ENCODE assay signal across 9 mouse cellular contexts in the genomic region with DNA sequence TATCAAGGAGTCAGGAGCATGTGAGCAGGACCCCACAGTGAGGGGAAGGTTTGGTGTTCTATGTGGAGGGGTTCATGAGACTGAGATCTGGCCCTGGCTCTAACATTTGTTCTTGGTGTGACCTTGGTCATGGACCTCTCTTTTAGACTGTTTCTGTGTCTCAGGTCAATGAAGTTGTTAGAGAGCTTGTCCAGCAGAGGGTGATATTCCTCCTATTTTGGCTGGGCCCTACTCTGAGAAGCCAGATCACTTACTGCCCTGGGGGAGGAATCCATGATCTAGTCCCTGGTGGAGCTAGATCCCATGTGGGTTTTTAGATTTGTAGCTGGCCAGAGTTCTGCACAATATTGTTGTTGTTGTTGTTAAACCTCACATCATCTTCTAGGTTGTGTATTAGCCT. TPM values are rescaled to one million over a fixed set of nuclear protein-coding genes. Genes with fewer than 3 reads are reported as not detected.
A peak's percentile ranks its signal among the peaks of the same experiment; 100 is the strongest.
DNase-seq lines count a peak whose midpoint lies in the region; ATAC-seq and TF ChIP-seq lines count a peak whose summit lies in the region.
"Had no signal": no experiment of that assay in that cellular context is flagged by ENCODE, and none has a peak within 500 bp of the region (broad histone marks: within the 10 kb centered on the region; RNA-seq: fewer than 3 reads in every experiment).

No protein-coding gene starts in this region.

- peaks cover 10% of the 10 kb centered on the region for H3K4me1 ChIP-seq in intestine, embryonic 16.5 days (ENCODE audit: control insufficient read depth, insufficient read depth, low read length)
- H3K4me1 ChIP-seq in lung, adult 2 months (ENCODE audit: control insufficient read depth, insufficient read depth, low read length): no peaks in the 10 kb centered on the region; the same call in 1 of the 2 replicates

- H3K4me2 ChIP-seq in intestine, embryonic 16.5 days (ENCODE audit: low read depth, low read length): no peak overlapping the region

- no peaks in the 10 kb centered on the region for H3K27me3 ChIP-seq in intestine, embryonic 16.5 days (replicated peaks; ENCODE audit: control insufficient read depth, insufficient read depth, low read length)

- peak; percentile 9 for DNase-seq in left cerebral cortex, postnatal 4 days
- no peak for DNase-seq in left cerebral cortex, postnatal 36 days (ENCODE audit: low spot score in 2 of 2)
- peak; percentile 78 for DNase-seq in NIH3T3 (ENCODE audit: low read depth)
- DNase-seq in cerebellum, postnatal 10 days: peak; percentile 64 to 69
- peak; percentile 25 for DNase-seq in lung, adult 2 months
- DNase-seq in thymus, postnatal 4 days: peak; percentile 17
- DNase-seq in right cerebral cortex, postnatal 10 days (ENCODE audit: low spot score in 2 of 2): no peak

- H3K9ac ChIP-seq in intestine, embryonic 16.5 days (ENCODE audit: low read depth, low read length): no peak overlapping the region

- no peaks in the 10 kb centered on the region for H3K36me3 ChIP-seq in intestine, embryonic 16.5 days (ENCODE audit: control insufficient read depth, insufficient read depth, low read length)

- 0 out of 2 replicates have a peak, but pooled peaks have one; percentile 43 for ATAC-seq in intestine, embryonic 16.5 days

- H3K27ac ChIP-seq in intestine, embryonic 16.5 days (ENCODE audit: low read length): no peak overlapping the region

- intact Hi-C loops in left cerebral cortex, postnatal 4 days (cut with DNase I): no loop called here
- intact Hi-C loops in left cerebral cortex, postnatal 36 days (cut with DNase I): loop anchor here (2.0 to 5.0 kb wide), 3 partner anchors 156 to 807 kb away; no protein-coding TSS in a partner anchor

- no peak for TF ChIP-seq POLR2A in lung, adult 2 months (IDR thresholded peaks at IDR 0.05; ENCODE audit: borderline replicate concordance, extremely low read depth, low read depth, low read length)

- H3K4me3 ChIP-seq in intestine, embryonic 16.5 days (ENCODE audit: low read length): no peak overlapping the region
- no peak overlapping the region for H3K4me3 ChIP-seq in lung, adult 2 months (replicated peaks; ENCODE audit: extremely low read depth, low read depth, low read length)

- TF ChIP-seq CTCF in lung, adult 2 months (IDR thresholded peaks at IDR 0.05; ENCODE audit: insufficient read depth, low read length): peak; percentile 15; the same call in 1 of the 2 replicates

- no peaks in the 10 kb centered on the region for H3K9me3 ChIP-seq in intestine, embryonic 16.5 days (ENCODE audit: control insufficient read depth, low read length)

RNA-seq across cellular contexts. Expression of a gene that starts 23.0 kb away (rescaled TPM):
- not detected for total RNA-seq in left cerebral cortex, postnatal 4 days (2021)
- total RNA-seq in left cerebral cortex, postnatal 36 days (2021): not detected
- not detected in 2 replicates for polyA plus RNA-seq in intestine, embryonic 16.5 days (2015; fragmentation: Nextera tagmentation; extraction: Ambion mirVana)
- polyA plus RNA-seq in lung, adult 2 months (2012; rRNA removed): not detected in 2 replicates
- polyA plus RNA-seq: large intestine, adult 2 months had no signal

RNA-seq across cellular contexts. Expression of a gene that starts 58.8 kb away (rescaled TPM):
- not detected for total RNA-seq in left cerebral cortex, postnatal 4 days (2021)
- under 1 TPM; 0.11 to 0.12 TPM for total RNA-seq in left cerebral cortex, postnatal 36 days (2021)
- 0.16 and 0.18 TPM in 2 replicates for polyA plus RNA-seq in intestine, embryonic 16.5 days (2015; fragmentation: Nextera tagmentation; extraction: Ambion mirVana)
- 0.56 and 0.57 TPM in 2 replicates for polyA plus RNA-seq in lung, adult 2 months (2012; rRNA removed)

Comparison
In these comparisons a context has a peak if more than half of its experiments do, and no peak if none do; other contexts are left out.
1. DNase-seq: peak in left cerebral cortex, postnatal 4 days (single experiment), NIH3T3 (single experiment), cerebellum, postnatal 10 days (2 of 2), lung, adult 2 months (single experiment) and thymus, postnatal 4 days (single experiment); none in left cerebral cortex, postnatal 36 days (0 of 2) and right cerebral cortex, postnatal 10 days (0 of 2).